In the genomic region with DNA sequence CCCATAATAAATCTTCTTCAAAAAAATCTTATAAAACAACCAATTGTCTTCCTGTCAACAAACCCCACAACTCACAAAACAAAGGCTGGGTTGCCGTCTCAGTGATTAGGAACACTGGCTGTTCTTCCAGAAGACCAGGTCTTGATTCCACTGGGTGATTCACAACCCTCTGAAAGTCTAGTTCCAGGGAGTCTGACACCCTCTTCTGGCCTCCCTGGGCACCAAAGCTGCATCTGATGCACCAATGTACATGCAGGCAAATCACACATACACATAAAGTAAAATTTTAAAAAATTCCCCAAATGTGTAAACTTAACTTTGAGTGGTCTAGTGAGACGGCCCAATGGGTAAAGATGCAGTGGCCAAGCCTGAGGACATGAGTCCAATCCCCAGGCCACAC, we compare ENCODE assay signal across 26 mouse cellular contexts. TPM values are rescaled to one million over a fixed set of nuclear protein-coding genes. Genes with fewer than 3 reads are reported as not detected.
DNase-seq lines count a peak whose midpoint lies in the region; ATAC-seq and TF ChIP-seq lines count a peak whose summit lies in the region.
"Had no signal": no experiment of that assay in that cellular context is flagged by ENCODE, and none has a peak within 500 bp of the region (broad histone marks: within the 10 kb centered on the region; RNA-seq: fewer than 3 reads in every experiment).

No protein-coding gene starts in this region.

- intact Hi-C loops in gastrocnemius, adult 2 months (cut with DNase I), result no loop called here

- ATAC-seq in stomach, postnatal 0 days (ENCODE audit: low FRiP score, low TSS enrichment), result no peak
- ATAC-seq in monocyte, adult 5-6 weeks (replicated peaks; ENCODE audit: insufficient number of reproducible peaks, low FRiP score, low TSS enrichment, poor library complexity, severe bottlenecking), result no peak
- ATAC-seq: forebrain, embryonic 15.5 days had no signal

- H3K27me3 ChIP-seq in stomach, postnatal 0 days (ENCODE audit: control insufficient read depth, insufficient read depth, low read length), result no peaks in the 10 kb centered on the region
- H3K27me3 ChIP-seq: embryonic facial prominence, embryonic 15.5 days; forebrain, embryonic 15.5 days; limb, embryonic 15.5 days; liver, embryonic 15.5 days; neural tube, embryonic 12.5 days had no signal

- H3K4me2 ChIP-seq in stomach, postnatal 0 days (replicated peaks; ENCODE audit: low read depth), result no peak overlapping the region
- H3K4me2 ChIP-seq: embryonic facial prominence, embryonic 15.5 days; forebrain, embryonic 15.5 days; limb, embryonic 15.5 days; liver, embryonic 15.5 days; neural tube, embryonic 12.5 days had no signal

- no peak overlapping the region for H3K4me3 ChIP-seq in gastrocnemius, adult 2 months
- H3K4me3 ChIP-seq in stomach, postnatal 0 days (ENCODE audit: low read depth, low read length), result no peak overlapping the region
- H3K4me3 ChIP-seq: embryonic facial prominence, embryonic 15.5 days; forebrain, embryonic 15.5 days; hindbrain, embryonic 10.5 days; limb, embryonic 15.5 days; liver, embryonic 15.5 days; megakaryocyte, embryonic 14.5 days; neural tube, embryonic 12.5 days had no signal

- H3K36me3 ChIP-seq in stomach, postnatal 0 days (ENCODE audit: control insufficient read depth, insufficient read depth, low read length), result no peaks in the 10 kb centered on the region
- H3K36me3 ChIP-seq: embryonic facial prominence, embryonic 15.5 days; forebrain, embryonic 15.5 days; hindbrain, embryonic 10.5 days; limb, embryonic 15.5 days; liver, embryonic 15.5 days; neural tube, embryonic 12.5 days had no signal

- DNase-seq in gastrocnemius, adult 2 months, result no peak
- DNase-seq in gastrocnemius, adult 18-20 months (ENCODE audit: low spot score), result no peak
- DNase-seq in kidney, adult 9 months, result peak; percentile 6
- DNase-seq in kidney, postnatal 36 days, result no peak
- DNase-seq in lung, postnatal 36 days, result peak; percentile 44
- no peak for DNase-seq in lung, postnatal 4 days
- peak; percentile 36 for DNase-seq in stomach, postnatal 0 days (ENCODE audit: low spot score)
- DNase-seq: B cell, adult 2 months; cerebellum, adult 8-10 months; gastrocnemius, postnatal 25 days; heart, postnatal 10 days; kidney, adult 18-20 months; kidney, postnatal 14 days; left cerebral cortex, postnatal 4 days; midbrain, embryonic 14.5 days; right cerebral cortex, postnatal 25 days; spleen, adult 18-20 months; thymus, postnatal 14 days had no signal

- no peak overlapping the region for H3K27ac ChIP-seq in gastrocnemius, adult 2 months
- H3K27ac ChIP-seq in stomach, postnatal 0 days (replicated peaks), result no peak overlapping the region
- H3K27ac ChIP-seq: embryonic facial prominence, embryonic 15.5 days; forebrain, embryonic 15.5 days; hindbrain, embryonic 10.5 days; limb, embryonic 15.5 days; liver, embryonic 15.5 days; neural tube, embryonic 12.5 days had no signal

- H3K4me1 ChIP-seq in stomach, postnatal 0 days (replicated peaks; ENCODE audit: control insufficient read depth, insufficient read depth), result no peaks in the 10 kb centered on the region
- H3K4me1 ChIP-seq: embryonic facial prominence, embryonic 15.5 days; forebrain, embryonic 15.5 days; hindbrain, embryonic 10.5 days; limb, embryonic 15.5 days; liver, embryonic 15.5 days; megakaryocyte, embryonic 14.5 days; neural tube, embryonic 12.5 days had no signal

- peak; percentile 23; the same call in 1 of the 2 replicates for TF ChIP-seq CTCF in gastrocnemius, adult 2 months (IDR thresholded peaks at IDR 0.05)
- peak; percentile 67 for TF ChIP-seq CTCF in stomach, postnatal 0 days (IDR thresholded peaks at IDR 0.05; ENCODE audit: low read depth)

- H3K9ac ChIP-seq in stomach, postnatal 0 days (ENCODE audit: low read length), result no peak overlapping the region
- H3K9ac ChIP-seq: embryonic facial prominence, embryonic 15.5 days; forebrain, embryonic 15.5 days; limb, embryonic 15.5 days; liver, embryonic 15.5 days; neural tube, embryonic 12.5 days had no signal

- H3K9me3 ChIP-seq in stomach, postnatal 0 days (ENCODE audit: control insufficient read depth, low read length), result no peaks in the 10 kb centered on the region
- H3K9me3 ChIP-seq: embryonic facial prominence, embryonic 15.5 days; forebrain, embryonic 15.5 days; hindbrain, embryonic 10.5 days; limb, embryonic 15.5 days; liver, embryonic 15.5 days; megakaryocyte, embryonic 14.5 days; neural tube, embryonic 12.5 days had no signal

- 73% methylated on average over 2 of the region's 2 CpGs for WGBS in stomach, postnatal 0 days

- no peak for TF ChIP-seq EP300 in stomach, postnatal 0 days (optimal IDR thresholded peaks at IDR 0.05)

RNA-seq across cellular contexts. Expression of gene Tyro3, which starts 33.0 kb away (rescaled TPM):
- under 1 TPM; 0.10 to 0.73 TPM for total RNA-seq in gastrocnemius, adult 2 months (2021)
- total RNA-seq in gastrocnemius, adult 18-20 months (2021), result under 1 TPM; 0.27 to 0.95 TPM
- polyA plus RNA-seq in stomach, postnatal 0 days (2015; fragmentation: Nextera tagmentation; extraction: Ambion mirVana), result 20.6 and 22.8 TPM in 2 replicates
- 0.67 to 1.9 TPM in 2 of 3 replicates, not detected in the other for total RNA-seq in monocyte, adult 5-6 weeks (2017)

RNA-seq across cellular contexts. Expression of gene Rpap1, which starts 43.2 kb away (rescaled TPM):
- total RNA-seq in gastrocnemius, adult 2 months (2021), result 10 to 100 TPM; 14.4 to 16.7 TPM
- 10 to 100 TPM; 14.6 to 16.6 TPM for total RNA-seq in gastrocnemius, adult 18-20 months (2021)
- 10.1 and 10.4 TPM in 2 replicates for polyA plus RNA-seq in stomach, postnatal 0 days (2015; fragmentation: Nextera tagmentation; extraction: Ambion mirVana)
- total RNA-seq in monocyte, adult 5-6 weeks (2017), result 5.3 to 13.1 TPM (median 8.3 TPM) in 3 replicates

Comparison
In these comparisons a context has a peak if more than half of its experiments do, and no peak if none do; other contexts are left out.
1. DNase-seq: peak in kidney, adult 9 months (single experiment), lung, postnatal 36 days (single experiment) and stomach, postnatal 0 days (single experiment); none in gastrocnemius, adult 2 months (single experiment), gastrocnemius, adult 18-20 months (single experiment), kidney, postnatal 36 days (0 of 2) and lung, postnatal 4 days (0 of 2).